Mouse (Mus musculus) right cerebral cortex, adult 18-20 months (tissue): ENCODE data around the gene Slc16a11.
A peak's percentile ranks its signal among the peaks of the same experiment; 100 is the strongest.

ENCODE experiments used
- DNase-seq: peaks from one replicate; pipeline ENCODE4 v3.0.0; 2022; ENCODE audit warnings: mixed read lengths

Gene Slc16a11

DNA sequence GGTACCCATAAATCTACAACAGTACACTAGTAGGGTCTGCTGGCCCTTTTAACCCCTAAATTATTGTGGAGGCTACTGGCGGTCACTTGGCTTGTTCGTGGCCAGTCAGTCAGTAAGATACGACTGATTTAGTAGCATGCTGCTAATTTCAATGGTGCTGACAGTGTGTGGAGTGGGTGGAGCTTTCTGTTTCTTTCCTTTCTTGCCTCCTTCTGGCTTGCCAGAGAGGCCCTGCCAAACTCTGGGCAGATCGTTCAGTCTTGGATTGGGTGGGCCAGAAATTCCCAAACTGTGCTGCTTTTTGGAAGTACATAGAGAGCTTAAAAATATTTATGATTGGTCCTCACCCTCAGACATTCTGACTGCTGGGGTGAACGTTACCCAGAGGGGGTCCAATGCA lies 14.6 kb downstream of the Slc16a11 start:
- no peak for DNase-seq

DNA sequence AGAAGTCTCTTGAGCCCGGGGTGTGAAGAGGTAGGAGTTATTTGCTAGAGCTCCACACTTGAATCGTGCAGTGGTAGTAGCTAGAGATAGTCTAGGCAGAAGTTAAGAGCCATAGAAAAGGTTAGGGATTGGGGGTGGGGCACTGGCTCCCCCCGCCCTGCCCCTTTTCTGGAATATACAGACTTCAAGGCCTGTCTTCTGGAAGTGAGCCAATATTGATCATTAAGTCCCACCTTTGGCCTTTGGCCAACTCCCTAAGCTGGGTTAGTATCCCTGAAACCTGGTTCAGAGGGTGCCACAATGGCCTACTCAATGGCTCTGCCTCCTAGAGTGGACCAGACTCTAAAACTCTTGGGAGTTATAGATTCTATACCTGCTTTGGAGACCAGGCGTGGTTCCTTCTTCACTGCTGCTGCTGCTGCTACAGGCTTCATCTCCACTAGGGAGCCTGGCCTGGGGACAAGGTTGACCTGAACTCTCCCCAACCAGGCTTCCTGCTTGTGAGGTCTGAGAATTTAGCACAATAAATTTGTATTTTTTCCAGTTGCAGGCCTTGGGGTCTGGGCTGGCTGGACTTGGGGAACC lies 15.2 kb downstream of the Slc16a11 start:
- no peak for DNase-seq

DNA sequence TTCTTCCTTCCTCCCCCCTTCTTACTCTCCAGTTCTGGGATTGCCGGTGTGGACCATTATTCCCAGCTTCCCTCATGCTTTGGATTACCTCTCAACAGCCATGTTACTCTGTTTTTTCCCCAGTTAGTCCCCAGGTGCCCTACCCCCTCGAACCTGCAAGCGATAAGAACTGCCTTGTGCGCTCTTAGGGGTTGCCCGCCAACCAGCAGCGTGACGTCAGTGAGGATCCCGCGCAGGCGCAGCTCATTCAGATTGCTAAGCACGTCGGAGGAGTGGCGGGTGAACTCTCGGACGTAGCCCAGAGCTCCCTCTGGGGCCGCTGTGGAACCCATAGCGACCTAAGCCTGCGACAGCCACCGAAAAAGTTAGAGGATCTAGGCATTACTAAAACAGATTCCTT lies 16.3 kb downstream of the Slc16a11 start:
- peak; percentile 80 for DNase-seq

DNA sequence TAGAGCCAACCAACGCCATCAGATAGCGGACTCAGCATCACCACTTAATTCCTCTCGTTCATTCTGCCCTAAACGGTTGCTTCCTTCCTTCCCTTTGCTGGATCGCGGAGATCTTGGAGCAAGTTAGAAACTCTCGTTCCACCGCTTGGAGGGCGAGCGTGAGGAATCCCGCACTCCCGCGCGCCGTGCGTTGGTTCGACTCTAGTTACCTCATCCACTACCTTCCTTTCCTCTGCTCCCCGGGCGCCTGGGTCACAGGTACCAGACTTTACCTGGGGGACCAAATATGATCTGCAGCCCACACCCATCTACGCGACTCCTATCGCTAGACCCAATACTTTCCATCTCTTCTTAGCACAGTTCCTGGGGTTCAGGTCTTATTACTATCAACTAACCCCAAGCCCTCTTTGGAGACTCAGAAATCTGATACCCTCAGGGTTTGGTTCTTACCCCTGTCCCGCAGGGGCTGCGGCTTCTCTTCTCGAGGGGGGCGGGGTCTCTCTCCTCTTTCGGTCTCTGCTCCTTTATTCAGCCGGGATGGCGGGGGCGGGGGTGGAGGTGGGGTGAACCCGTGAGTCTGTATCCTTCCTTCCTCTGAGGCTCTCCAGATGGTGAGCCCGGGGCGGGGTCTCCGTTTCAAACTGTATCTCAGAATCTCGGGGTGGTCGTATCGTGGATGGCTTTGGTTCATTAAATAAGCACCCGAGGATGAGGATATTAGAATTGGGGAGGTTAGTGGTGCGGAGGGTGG lies 16.9 kb downstream of the Slc16a11 start, which contains the start of gene Bcl6b:
TSS of gene Bcl6b (minus strand) at position 539 of the 751 bp plus-strand sequence.
- no peak for DNase-seq

DNA sequence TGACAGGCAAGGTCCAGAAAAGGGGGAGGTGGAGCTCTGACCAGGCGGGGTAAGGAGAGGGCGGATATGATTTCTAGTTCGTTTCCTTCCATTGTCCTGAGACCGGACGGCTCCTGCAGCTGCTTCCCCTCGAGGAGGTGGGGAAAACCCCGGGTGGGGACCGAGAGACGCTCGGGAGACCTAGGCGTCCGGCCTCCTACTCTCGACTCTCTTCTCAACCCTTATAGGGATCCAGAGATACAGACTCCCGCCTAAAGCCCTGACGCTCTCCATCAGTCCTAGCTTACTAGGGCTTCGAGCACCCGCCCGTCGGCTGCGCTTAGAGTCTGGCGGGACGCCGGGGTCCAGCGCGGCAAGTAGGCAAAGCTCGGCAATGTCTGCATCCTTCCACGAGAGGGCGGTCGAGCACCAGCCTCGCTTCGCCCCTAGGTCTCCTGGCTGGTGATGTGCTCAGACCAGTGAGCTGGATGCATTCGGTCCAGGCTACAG lies 17.7 kb downstream of the Slc16a11 start:
- DNase-seq, result peak; percentile 74

DNA sequence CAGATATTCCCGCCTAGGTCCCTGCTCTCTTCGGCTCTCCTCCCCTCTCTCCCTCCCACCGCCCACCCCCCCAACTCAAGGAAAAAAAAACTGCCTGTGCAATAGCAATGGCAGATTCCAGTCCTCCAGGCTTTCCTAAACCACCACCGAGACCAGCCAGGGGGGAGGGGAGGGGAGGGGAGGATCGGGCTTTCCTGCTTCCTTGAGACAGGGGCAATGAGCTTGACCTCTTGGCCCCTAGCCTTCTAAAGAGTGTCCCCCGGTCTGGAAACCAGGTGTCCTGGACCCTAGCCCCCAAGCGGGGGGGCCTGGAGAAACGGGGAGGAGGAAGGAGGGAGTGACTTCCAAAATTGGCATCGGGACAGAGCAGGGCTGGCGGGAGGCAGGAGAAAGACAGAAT lies 20.0 kb downstream of the Slc16a11 start:
- DNase-seq, result no peak

DNA sequence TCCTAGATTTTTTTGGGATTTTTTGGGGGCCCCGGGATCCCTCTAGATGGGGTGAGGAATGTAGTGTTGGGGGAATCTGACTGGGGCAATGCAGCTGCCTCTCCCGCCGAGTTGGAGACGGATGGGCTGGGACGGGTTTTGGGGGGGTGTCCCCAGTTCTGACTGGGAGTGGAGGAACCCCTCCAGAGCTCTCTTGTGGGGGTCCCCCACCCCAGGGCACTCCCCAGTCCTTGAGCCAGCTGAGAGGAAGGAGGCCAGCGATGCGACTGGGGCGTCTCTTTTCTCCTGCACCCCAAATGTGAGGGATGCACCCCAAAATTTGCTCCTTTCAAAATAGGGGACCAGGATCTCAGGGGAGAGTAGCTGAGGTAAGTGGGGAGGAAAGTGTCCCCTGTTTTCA lies 20.5 kb downstream of the Slc16a11 start:
- DNase-seq, result no peak

DNA sequence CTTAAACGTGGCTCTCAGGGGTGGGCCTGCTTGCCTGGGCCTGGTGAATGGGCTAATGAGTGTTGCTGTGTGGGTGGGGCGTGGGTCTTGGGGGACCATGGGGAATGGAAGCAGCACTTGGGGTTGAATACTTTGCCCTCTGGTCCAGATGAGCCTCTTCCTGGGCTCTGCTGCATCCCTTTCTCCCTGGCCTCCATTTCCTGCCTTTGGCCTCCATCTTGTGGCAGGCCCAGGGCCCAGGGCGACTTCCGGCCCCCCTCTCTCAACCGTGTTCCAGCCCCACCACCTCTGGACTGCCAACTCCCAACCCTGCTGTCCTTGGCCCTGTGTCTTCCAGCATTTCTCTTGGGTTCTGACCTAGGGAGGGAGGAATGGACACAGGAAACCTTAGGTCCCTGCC lies 21.5 kb downstream of the Slc16a11 start:
- no peak for DNase-seq

DNA sequence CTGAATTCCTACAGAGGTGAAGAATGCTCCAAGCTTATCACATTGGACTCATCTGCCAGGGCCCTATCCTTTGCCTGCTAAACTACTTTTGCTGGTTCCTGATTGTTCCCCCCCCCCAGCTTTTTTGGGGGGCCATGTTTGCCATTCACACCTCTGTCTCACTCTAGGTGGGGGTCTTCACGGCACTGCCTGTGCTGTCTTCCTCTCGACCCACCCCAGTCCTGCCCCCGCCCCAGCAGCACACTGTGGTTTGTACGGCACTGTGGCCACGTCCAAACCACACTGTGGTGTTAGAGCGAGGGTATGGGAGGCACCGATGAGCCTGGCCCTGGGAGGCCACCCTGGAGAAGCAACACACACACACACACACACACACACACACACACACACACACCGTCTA lies 21.9 kb downstream of the Slc16a11 start:
- no peak for DNase-seq

DNA sequence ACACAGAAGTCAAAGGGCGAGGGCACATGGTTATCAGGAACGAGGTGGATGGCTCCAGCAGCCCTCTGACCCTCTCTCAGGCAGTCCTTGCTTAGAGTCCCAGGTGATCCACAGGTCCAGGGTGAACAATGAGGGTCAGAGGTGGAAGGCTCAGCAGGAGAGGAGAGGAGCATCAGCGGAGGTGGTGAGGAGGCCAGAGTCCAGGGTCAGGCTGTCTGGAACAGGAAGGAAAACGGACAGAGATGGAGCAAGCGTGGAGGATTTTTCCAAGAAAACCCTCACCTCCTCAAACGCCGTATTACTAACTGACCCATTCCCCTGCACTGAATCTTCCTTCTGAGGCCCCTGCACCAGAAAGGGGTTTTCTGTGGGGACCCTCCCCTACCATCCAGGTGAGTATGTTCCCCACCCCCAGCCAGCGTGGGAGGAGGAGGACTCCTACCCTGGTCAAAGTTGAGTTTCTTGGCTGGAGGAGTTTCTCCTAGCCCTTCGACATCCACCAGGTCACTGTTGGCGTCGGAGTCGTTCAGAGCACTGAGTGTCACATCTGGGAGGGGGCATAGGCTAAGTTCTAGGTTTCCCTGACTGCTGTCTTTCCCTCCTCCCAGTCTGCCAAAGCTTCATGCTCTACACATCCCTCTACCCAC lies 22.8 kb downstream of the Slc16a11 start:
- no peak for DNase-seq

DNA sequence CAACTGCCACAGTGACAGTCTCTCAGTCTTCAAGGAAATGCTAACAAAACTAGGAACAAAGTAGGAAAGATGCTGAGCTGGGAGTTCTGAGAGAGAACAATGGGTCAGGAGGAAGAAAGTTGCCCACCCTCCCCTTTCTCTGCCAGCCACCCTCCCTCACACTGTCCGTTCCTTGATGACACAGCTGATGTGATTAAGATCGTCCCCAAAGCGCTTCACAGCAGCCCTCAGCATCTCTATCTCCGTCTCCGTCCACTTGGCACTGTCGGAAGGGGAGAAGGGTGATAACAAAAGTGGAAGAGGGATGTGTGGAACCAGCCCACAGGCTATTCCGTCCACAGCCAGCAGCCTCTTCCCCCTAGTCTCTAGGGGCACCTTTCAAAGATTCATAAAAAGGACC lies 24.2 kb downstream of the Slc16a11 start:
- DNase-seq, result no peak

DNA sequence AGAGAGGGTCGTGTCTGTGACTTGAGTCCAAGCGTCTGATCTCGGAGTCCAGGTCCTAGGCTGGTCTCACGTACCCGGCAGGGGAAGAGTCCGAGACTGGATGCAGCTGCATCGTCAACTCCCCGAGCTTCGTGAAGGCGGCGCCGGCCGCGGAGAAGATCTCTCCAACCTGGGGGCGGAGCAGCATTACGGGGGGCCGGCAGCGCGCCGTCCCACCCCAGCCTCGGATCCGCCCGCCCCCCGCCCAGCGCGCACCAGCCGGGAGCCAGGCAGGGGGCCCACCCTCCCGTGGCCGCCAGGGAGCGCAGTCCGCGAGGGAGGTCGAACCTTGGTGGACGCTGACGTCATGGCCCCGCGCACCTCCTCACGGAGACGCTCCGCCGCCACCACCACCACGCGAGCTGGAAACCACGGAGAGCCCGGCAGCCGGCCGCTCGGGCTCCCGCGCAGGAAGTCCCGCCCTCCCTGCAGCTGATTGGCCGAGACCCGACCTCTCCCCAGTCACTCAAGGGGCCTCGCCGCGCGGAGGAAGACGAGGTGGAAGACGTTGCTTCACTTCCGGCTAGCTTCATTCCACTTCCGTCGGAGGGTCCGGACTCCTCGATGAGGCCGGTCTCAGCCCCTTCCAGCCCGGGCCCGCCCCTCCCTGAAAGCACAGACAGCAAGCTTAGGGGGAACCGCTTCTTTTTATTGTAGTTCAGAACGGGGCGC lies 25.1 kb downstream of the Slc16a11 start, which contains the start of gene 0610010K14Rik:
TSS of gene 0610010K14Rik (minus strand) at position 458 of the 711 bp plus-strand sequence.
- peak; percentile 98 for DNase-seq

DNA sequence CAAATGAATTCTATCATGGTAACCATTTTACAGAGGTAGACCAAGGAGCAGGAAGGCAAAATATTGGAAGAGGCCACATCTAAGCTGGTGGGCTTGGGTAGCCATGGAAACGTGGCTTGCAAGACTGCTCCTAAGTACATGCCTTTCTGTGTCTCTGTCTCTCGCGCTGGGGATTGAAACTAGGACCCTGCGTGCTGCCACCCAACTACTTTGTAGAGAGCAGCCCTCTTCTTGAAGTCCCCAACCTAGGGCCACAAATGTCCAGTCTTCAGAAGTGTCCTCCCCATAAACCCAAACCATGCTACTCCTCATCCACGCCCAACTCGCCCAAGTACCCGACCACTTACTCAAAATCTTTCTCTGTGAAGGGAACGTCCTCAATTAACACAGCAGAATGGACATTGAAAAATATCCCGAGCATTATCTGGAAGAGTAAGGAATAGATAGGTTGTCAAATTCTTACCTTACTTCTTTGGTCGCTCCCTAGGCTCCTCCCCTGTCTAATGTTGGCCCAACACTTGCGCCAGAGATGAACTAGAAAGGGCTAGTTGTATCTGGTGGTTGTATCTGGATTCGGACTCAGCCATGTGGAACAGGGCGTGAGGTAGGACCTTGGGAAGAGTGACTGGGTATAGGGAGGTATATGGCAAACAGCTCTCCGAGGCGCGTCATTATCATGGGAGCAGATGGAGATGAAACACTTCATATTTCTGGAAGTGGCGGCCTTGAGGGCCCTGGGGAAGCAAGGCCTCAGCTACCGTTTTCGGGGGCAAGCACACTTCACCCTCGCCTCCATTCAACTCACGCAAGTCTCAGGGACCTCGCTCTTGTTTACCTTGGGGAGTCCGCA lies 26.3 kb downstream of the Slc16a11 start:
- DNase-seq, result no peak

DNA sequence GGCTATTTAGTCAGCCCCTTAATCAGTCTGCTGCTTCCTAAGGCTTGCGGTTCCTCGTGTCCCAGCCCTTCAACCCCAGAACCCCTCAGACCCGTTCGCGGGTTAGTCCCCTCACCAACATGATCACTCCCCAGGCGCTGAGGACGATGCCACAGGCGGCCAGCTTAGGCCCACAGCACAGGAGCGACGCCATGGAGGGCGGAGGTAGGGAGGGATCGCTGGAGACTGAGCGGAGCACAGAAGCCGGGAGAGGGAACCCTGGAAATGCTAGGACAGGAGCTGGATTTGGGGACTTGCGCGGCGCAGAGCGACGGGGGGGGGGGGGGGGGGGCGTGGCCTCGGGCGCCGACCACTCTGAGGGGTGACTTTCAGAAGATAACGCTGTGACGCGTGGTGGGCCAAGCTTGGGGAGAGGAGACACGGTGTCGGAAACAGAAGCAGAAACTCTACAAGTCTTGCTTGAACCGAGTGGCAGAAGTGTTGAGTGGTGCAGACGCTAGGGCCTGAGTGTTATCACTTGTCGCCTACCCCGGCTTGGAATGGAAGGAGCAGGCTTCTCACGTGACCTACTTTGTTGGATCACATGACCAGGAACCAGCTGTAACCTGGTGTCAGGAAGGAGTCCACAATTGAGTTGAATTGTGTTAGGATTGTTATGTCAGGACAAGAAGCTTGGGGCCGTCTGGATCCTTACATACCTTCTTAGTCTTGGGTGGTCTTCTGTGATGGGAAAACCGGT lies 27.2 kb downstream of the Slc16a11 start, which contains the start of the genes Gm21988 and Rnasek:
TSS of gene Gm21988 (minus strand) at position 290 of the 739 bp plus-strand sequence.
TSS of gene Rnasek (minus strand) at position 302 of the 739 bp plus-strand sequence.
- DNase-seq, result peak; percentile 80

DNA sequence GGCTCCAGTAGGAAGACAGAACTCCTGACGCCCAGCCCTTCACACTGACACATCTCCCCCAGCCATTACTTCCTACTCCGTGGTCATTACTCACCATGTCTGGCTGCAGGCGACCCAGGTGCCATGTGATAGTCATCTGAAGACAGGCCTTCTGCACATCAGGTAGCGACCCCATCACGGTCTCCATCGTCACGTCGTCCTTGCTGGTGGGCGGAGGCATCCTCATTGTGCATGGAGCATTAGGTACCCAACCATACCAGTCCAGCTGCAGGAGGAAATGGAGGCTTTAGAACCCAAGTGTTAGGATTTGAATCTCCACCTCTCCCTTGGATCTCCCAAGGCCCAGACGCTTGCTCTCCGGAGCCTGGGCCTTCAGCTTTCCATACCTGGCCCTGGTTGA lies 30.0 kb downstream of the Slc16a11 start:
- DNase-seq, result no peak

DNA sequence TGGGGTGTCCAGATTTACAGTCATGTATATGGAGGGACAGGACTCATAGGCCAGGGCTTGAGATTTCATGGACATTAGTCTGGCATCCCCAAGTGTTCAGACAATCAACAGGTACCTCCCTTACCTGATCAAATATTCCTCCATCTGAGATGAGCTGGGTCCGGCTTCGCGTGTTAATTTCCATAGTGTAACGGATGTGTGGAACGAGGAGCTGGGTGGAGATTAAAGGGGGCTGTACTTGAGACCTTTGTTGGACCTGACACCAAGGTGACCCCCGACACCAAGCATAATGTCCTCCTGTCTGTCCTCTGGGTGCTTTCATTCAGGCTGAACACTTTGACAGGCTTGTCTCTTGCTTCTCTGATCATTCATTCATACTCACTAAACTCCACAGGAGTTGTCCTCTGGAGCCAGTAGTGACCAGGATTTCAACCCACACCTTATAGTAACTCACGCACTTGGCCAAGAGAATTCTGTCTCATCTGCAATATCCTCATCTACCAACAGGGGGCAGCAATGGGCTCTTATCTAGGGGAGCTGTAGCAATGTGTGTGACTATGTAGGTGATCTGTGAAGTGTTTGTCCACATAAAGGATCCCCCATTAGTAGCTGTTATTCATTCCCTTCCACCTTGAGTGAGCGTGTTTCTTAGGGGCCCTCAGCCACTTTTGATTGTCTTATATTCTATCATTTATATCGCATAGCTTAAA lies 34.7 kb downstream of the Slc16a11 start:
- no peak for DNase-seq

DNA sequence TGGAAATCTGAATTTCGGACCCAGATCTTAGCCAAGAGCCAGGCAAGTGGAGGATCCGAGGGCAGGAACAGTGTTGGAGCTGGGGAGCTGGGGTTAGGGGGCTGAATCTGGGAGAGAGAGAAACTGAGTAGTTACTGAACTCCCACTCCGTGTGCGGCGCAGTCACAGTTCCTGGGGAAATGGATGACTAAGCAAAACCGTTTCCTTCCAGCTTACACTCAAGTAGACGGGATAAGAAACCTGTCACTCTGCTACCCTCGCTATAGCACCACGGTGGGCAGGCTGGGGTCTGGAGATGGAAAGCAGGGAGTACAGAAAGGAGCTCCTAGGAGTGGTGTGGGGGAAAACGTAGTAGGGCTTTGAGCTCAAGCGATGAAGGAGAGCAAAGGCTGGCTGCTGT lies 37.6 kb downstream of the Slc16a11 start:
- DNase-seq, result no peak

DNA sequence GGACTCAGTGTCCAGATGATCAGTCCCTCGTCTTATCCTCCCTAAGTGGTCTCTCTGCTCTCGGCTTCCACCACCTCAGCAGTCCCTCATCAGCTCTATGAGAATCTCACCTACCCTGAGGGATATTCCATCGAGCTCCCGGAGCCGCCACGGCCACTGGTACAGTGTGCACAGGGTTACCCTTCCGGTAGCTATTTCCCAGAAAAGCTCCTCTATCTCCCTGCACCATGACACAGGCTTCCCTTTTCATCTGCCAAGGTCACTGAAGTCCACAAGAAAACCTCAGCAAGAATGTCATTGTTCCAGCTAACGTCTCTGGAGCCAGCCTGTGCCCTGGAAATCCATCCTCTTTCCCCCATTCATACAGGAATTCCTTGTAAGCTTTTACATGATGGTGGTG lies 39.3 kb downstream of the Slc16a11 start:
- no peak for DNase-seq

DNA sequence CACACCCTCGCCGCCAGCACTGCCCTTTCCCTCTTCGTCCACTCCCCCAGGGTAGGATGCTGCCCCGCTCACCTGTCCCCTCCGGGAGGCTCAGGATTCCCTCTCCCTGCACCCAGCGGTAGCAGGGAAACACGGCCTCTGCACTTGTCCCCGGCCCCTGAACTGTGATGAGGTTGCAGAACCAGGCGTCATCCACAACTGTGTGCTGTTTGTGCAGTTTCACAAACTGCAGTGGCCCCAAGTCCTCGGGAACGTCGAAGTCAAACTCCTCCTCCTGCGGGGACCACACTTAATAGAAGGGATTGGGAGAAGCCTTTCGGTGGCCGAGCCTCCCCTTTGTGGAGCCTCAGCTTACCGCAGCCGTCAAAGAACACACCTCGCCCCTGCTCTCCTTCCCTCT lies 41.8 kb downstream of the Slc16a11 start:
- no peak for DNase-seq

DNA sequence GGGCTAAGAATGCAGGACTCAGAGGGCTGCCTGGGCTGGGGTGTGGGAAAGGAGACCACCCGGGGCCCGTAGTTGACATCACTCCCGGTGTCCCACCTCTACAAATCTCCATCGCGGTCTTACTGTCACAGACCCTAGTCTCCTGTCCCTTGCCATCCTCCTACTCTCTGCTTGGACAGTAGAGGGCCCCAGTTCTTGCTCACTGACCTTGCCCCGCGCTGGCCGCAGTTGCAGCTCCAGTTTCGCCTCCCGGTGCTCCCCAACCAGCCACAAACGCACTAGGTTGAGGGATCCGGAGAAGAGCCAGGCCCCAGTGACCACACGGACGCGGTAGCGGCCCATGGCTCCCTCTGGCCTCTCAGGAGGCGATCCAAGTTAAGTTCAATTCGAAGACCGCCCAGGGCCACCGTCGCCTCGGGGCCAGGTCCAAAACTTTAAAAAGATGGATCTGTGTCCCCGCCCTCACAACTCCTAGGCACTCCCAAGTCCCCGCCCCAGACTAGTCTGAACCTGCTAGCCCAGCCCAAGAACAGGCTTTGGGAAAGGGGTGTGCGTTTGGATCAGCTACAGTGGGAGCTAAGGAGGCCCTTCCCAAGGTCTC lies 42.5 kb downstream of the Slc16a11 start, which contains the start of gene Alox12:
TSS of gene Alox12 (minus strand) at position 423 of the 601 bp plus-strand sequence.
- no peak for DNase-seq
